ENCODE assay signal across 13 mouse cellular contexts in genomic region chr1:121708301-121708700, GRCm38 (mm10).
DNase-seq lines count a peak whose midpoint lies in the region; ATAC-seq and TF ChIP-seq lines count a peak whose summit lies in the region.
"Had no signal": no experiment of that assay in that cellular context is flagged by ENCODE, and none has a peak within 500 bp of the region (broad histone marks: within the 10 kb centered on the region; RNA-seq: fewer than 3 reads in every experiment).

No protein-coding gene starts in this region.

- DNase-seq in heart, adult 11 months: no peak
- peak; percentile 30 for DNase-seq in right cerebral cortex, postnatal 14 days
- DNase-seq in right cerebral cortex, postnatal 10 days (ENCODE audit: low spot score in 2 of 2): no peak
- DNase-seq in brain, embryonic 14.5 days (ENCODE audit: low read depth): peak; percentile 9
- DNase-seq in thymus, postnatal 4 days: peak; percentile 87
- no peak for DNase-seq in lung, postnatal 36 days
- DNase-seq: cerebellum, adult 9-10 months; gastrocnemius, postnatal 14 days; kidney, adult 8-10 months; lung, embryonic 14.5 days had no signal

- 59% methylated on average over 10 of the region's 10 CpGs for WGBS in heart, embryonic 16.5 days

- ATAC-seq in heart, embryonic 16.5 days (replicated peaks; ENCODE audit: extremely low read depth, insufficient read depth, low FRiP score): peak; percentile 39; the same call in 1 of the 2 replicates
- ATAC-seq: forebrain, embryonic 15.5 days had no signal

- H3K4me3 ChIP-seq in heart, embryonic 16.5 days (ENCODE audit: low read length): no peak overlapping the region
- H3K4me3 ChIP-seq: forebrain, embryonic 15.5 days; hindbrain, embryonic 12.5 days had no signal

- H3K9me3 ChIP-seq in heart, embryonic 16.5 days (replicated peaks; ENCODE audit: control insufficient read depth, low read length): no peaks in the 10 kb centered on the region
- H3K9me3 ChIP-seq: forebrain, embryonic 15.5 days; hindbrain, embryonic 12.5 days had no signal

- no peak overlapping the region for H3K4me2 ChIP-seq in heart, embryonic 16.5 days (ENCODE audit: low read depth, low read length)
- H3K4me2 ChIP-seq: forebrain, embryonic 15.5 days; hindbrain, embryonic 12.5 days; lung, embryonic 14.5 days had no signal

- H3K27ac ChIP-seq in heart, embryonic 16.5 days (ENCODE audit: low read length): no peak overlapping the region
- H3K27ac ChIP-seq: forebrain, embryonic 15.5 days; hindbrain, embryonic 12.5 days had no signal

- no peak for TF ChIP-seq POLR2A in brain, embryonic 14.5 days (IDR thresholded peaks at IDR 0.05; ENCODE audit: borderline replicate concordance, extremely low read depth, insufficient read depth, insufficient read length, poor library complexity, severe bottlenecking)

- H3K4me1 ChIP-seq in heart, embryonic 16.5 days (ENCODE audit: control insufficient read depth, insufficient read depth, low read length): no peaks in the 10 kb centered on the region
- H3K4me1 ChIP-seq: forebrain, embryonic 15.5 days; hindbrain, embryonic 12.5 days had no signal

- no peak for TF ChIP-seq CTCF in brain, embryonic 14.5 days (IDR thresholded peaks at IDR 0.05; ENCODE audit: borderline replicate concordance, extremely low read depth, insufficient read depth, insufficient read length)

- H3K9ac ChIP-seq in heart, embryonic 16.5 days (ENCODE audit: low read length): no peak overlapping the region
- H3K9ac ChIP-seq: forebrain, embryonic 15.5 days; hindbrain, embryonic 12.5 days; lung, embryonic 14.5 days had no signal

- no peaks in the 10 kb centered on the region for H3K27me3 ChIP-seq in heart, embryonic 16.5 days (ENCODE audit: control insufficient read depth, insufficient read depth, low read length)
- H3K27me3 ChIP-seq: forebrain, embryonic 15.5 days; hindbrain, embryonic 12.5 days had no signal

- no peaks in the 10 kb centered on the region for H3K36me3 ChIP-seq in heart, embryonic 16.5 days (ENCODE audit: control insufficient read depth, insufficient read depth)
- H3K36me3 ChIP-seq: forebrain, embryonic 15.5 days; hindbrain, embryonic 12.5 days had no signal

Comparison
In these comparisons a context has a peak if more than half of its experiments do, and no peak if none do; other contexts are left out.
1. DNase-seq: peak in right cerebral cortex, postnatal 14 days (single experiment), brain, embryonic 14.5 days (single experiment) and thymus, postnatal 4 days (single experiment); none in heart, adult 11 months (single experiment), right cerebral cortex, postnatal 10 days (0 of 2) and lung, postnatal 36 days (single experiment).